Mouse (Mus musculus): ENCODE data around the gene Dcps. TPM values are rescaled to one million over a fixed set of nuclear protein-coding genes. Genes with fewer than 3 reads are reported as not detected.

Dcps gene
- polyA plus RNA-seq, 1 experiment from 2014 or later: 85.6 TPM

Other genes starting within 250 kb of the Dcps start
- 29.7 and 30.3 TPM in 2 replicates for gene St3gal4, start 56.8 kb downstream of the Dcps start, polyA plus RNA-seq (2016; fragmentation: Nextera tagmentation; extraction: Ambion mirVana)
- gene Srpr, start 24.1 kb upstream of the Dcps start, polyA plus RNA-seq (2016; fragmentation: Nextera tagmentation; extraction: Ambion mirVana): 97.6 and 105 TPM in 2 replicates
- gene Tirap, start 24.2 kb upstream of the Dcps start, polyA plus RNA-seq (2016; fragmentation: Nextera tagmentation; extraction: Ambion mirVana): 14.9 and 15.7 TPM in 2 replicates
- 48.2 and 52.1 TPM in 2 replicates for gene Foxred1, start 35.0 kb upstream of the Dcps start, polyA plus RNA-seq (2016; fragmentation: Nextera tagmentation; extraction: Ambion mirVana)
- gene Fam118b, start 91.7 kb upstream of the Dcps start, polyA plus RNA-seq (2016; fragmentation: Nextera tagmentation; extraction: Ambion mirVana): 52.7 and 55.6 TPM in 2 replicates
- 34.2 and 34.3 TPM in 2 replicates for gene Rpusd4, start 91.8 kb upstream of the Dcps start, polyA plus RNA-seq (2016; fragmentation: Nextera tagmentation; extraction: Ambion mirVana)
- 19.9 and 25.0 TPM in 2 replicates for gene Cdon, start 245.1 kb upstream of the Dcps start, polyA plus RNA-seq (2016; fragmentation: Nextera tagmentation; extraction: Ambion mirVana)

All from limb, embryonic 12.5 days (tissue).